Mouse (Mus musculus) CH12.LX (cell line): Measurements from ENCODE around the gene Neb. TPM values are rescaled to one million over a fixed set of nuclear protein-coding genes. Genes with fewer than 3 reads are reported as not detected.

Experiments
- DNase-seq: peaks from one replicate; pipeline ENCODE4 v3.0.0-alpha.2; 2013; ENCODE audit errors: extremely low read depth
- H3K27ac ChIP-seq: 2 replicates; pipeline ENCODE4 v1.5.1; 2012; ENCODE audit warnings: low read depth, mild to moderate bottlenecking, control low read depth, moderate library complexity; ENCODE audit not compliant: insufficient read depth
- H3K27me3 ChIP-seq: replicated peaks from 2 replicates; pipeline ENCODE3; 2012; ENCODE audit warnings: inconsistent platforms
- H3K36me3 ChIP-seq, 2 experiments: replicated peaks in 1 of 2; 2 replicates each; pipeline versions ENCODE3 to v1.6.1; 2012; ENCODE audit warnings: inconsistent platforms in 1 of 2, low read length in 1 of 2, mild to moderate bottlenecking in 1 of 2, mixed read lengths in 1 of 2, moderate library complexity in 1 of 2; ENCODE audit not compliant: control insufficient read depth in 1 of 2, insufficient read depth in 1 of 2
- H3K4me1 ChIP-seq, 2 experiments: 2 replicates each; pipeline ENCODE4 v1.6.1; 2012; ENCODE audit warnings: inconsistent platforms in 1 of 2, moderate library complexity in 1 of 2; ENCODE audit not compliant: insufficient read depth in 2 of 2, control insufficient read depth in 1 of 2
- H3K4me2 ChIP-seq: 2 replicates; pipeline ENCODE4 v1.6.1; 2012; ENCODE audit warnings: low read depth, mild to moderate bottlenecking, control low read depth; ENCODE audit not compliant: poor library complexity, insufficient read depth, severe bottlenecking
- H3K4me3 ChIP-seq, 3 experiments: fragments of 150-350 bp in 1 of 3; sonication (generic) in 1 of 3; replicated peaks in 1 of 3; 2 replicates each; pipeline versions ENCODE3 to v1.5.1; 2011 to 2012; ENCODE audit warnings: low read depth in 2 of 3, low read length in 2 of 3, mild to moderate bottlenecking in 2 of 3, moderate library complexity in 2 of 3, control low read depth in 1 of 3, improper control_type of control experiment in 1 of 3, inconsistent platforms in 1 of 3, mixed read lengths in 1 of 3; ENCODE audit not compliant: poor library complexity in 1 of 3
- H3K79me2 ChIP-seq: replicated peaks from 2 replicates; pipeline ENCODE4 v1.6.1; 2012; ENCODE audit warnings: mild to moderate bottlenecking, moderate library complexity; ENCODE audit not compliant: control insufficient read depth, poor library complexity, insufficient read depth, severe bottlenecking; ENCODE audit errors: extremely low read depth
- H3K9ac ChIP-seq: 2 replicates; pipeline ENCODE4 v1.6.1; 2012; ENCODE audit warnings: low read depth, mild to moderate bottlenecking, control low read depth, moderate library complexity; ENCODE audit not compliant: insufficient read depth
- H3K9me3 ChIP-seq: replicated peaks from 2 replicates; pipeline ENCODE3; 2012; ENCODE audit warnings: low read length, inconsistent platforms, mixed read lengths
- BHLHE40 ChIP-seq: IDR thresholded peaks from 2 replicates; pipeline ENCODE4 v1.6.1; 2011; ENCODE audit warnings: mild to moderate bottlenecking, low read depth, low read length, improper control_type of control experiment
- CHD1 ChIP-seq: IDR thresholded peaks from 2 replicates; pipeline ENCODE4 v1.6.1; 2012; ENCODE audit warnings: low read depth, low read length, improper control_type of control experiment, inconsistent platforms
- CHD2 ChIP-seq: IDR thresholded peaks from 2 replicates; pipeline ENCODE4 v1.6.1; 2011; ENCODE audit warnings: low read length, improper control_type of control experiment
- E2F4 ChIP-seq: IDR thresholded peaks from 2 replicates; pipeline ENCODE4 v1.6.1; 2011; ENCODE audit warnings: low read depth, low read length, improper control_type of control experiment; ENCODE audit not compliant: insufficient replicate concordance
- ETS1 ChIP-seq: conservative IDR thresholded peaks from 2 replicates; pipeline ENCODE4 v1.6.1; 2012; ENCODE audit warnings: low read depth, mild to moderate bottlenecking, inconsistent platforms, low read length, improper control_type of control experiment, moderate library complexity
- GABPA ChIP-seq: IDR thresholded peaks from 2 replicates; pipeline ENCODE4 v1.6.1; 2012; ENCODE audit warnings: low read depth, low read length, improper control_type of control experiment, inconsistent platforms; ENCODE audit not compliant: insufficient replicate concordance
- HCFC1 ChIP-seq: IDR thresholded peaks from 2 replicates; pipeline ENCODE4 v1.6.1; 2012; ENCODE audit warnings: low read depth, mild to moderate bottlenecking, inconsistent platforms, low read length, improper control_type of control experiment
- KAT2A ChIP-seq: IDR thresholded peaks from 2 replicates; pipeline ENCODE4 v1.6.1; 2012; ENCODE audit warnings: low read length, improper control_type of control experiment, inconsistent platforms; ENCODE audit not compliant: insufficient replicate concordance
- MAFK ChIP-seq: IDR thresholded peaks from 2 replicates; pipeline ENCODE4 v1.6.1; 2011; ENCODE audit warnings: low read length, improper control_type of control experiment; ENCODE audit not compliant: insufficient replicate concordance
- MAX ChIP-seq: IDR thresholded peaks from 2 replicates; pipeline ENCODE4 v1.6.1; 2011; ENCODE audit warnings: low read length, improper control_type of control experiment
- MAZ ChIP-seq: IDR thresholded peaks from 2 replicates; pipeline ENCODE4 v1.6.1; 2012; ENCODE audit warnings: low read depth, mild to moderate bottlenecking, inconsistent platforms, low read length, improper control_type of control experiment, moderate library complexity
- MXI1 ChIP-seq: IDR thresholded peaks from 2 replicates; pipeline ENCODE4 v1.6.1; 2011; ENCODE audit warnings: mild to moderate bottlenecking, low read depth, low read length, improper control_type of control experiment
- MYC ChIP-seq: IDR thresholded peaks from 2 replicates; pipeline ENCODE4 v1.6.1; 2011; ENCODE audit warnings: low read depth, mild to moderate bottlenecking, improper control_type of control experiment, low read length
- NRF1 ChIP-seq: IDR thresholded peaks from 2 replicates; pipeline ENCODE4 v1.6.1; 2014; ENCODE audit warnings: low read depth, mild to moderate bottlenecking, inconsistent platforms, low read length, improper control_type of control experiment, moderate library complexity
- PAX5 ChIP-seq: IDR thresholded peaks from 2 replicates; pipeline ENCODE4 v1.6.1; 2012; ENCODE audit warnings: low read length, inconsistent platforms, mixed read lengths
- POLR2A ChIP-seq: IDR thresholded peaks from 2 replicates; pipeline ENCODE4 v1.6.1; 2011; ENCODE audit warnings: low read depth, mild to moderate bottlenecking, improper control_type of control experiment, low read length
- POLR2AphosphoS2 ChIP-seq: IDR thresholded peaks from 2 replicates; pipeline ENCODE4 v1.6.1; 2011; ENCODE audit warnings: low read depth, low read length, improper control_type of control experiment
- RCOR1 ChIP-seq: conservative IDR thresholded peaks from 2 replicates; pipeline ENCODE4 v1.6.1; 2012; ENCODE audit warnings: low read depth, mild to moderate bottlenecking, inconsistent platforms, low read length, improper control_type of control experiment
- SIN3A ChIP-seq: IDR thresholded peaks from 2 replicates; pipeline ENCODE4 v1.6.1; 2012; ENCODE audit warnings: low read length, improper control_type of control experiment, inconsistent platforms
- SMC3 ChIP-seq: IDR thresholded peaks from 2 replicates; pipeline ENCODE4 v1.6.1; 2011; ENCODE audit warnings: low read depth, low read length, improper control_type of control experiment
- TCF12 ChIP-seq: IDR thresholded peaks from 2 replicates; pipeline ENCODE4 v1.6.1; 2014; ENCODE audit warnings: low read depth, mild to moderate bottlenecking, inconsistent platforms, low read length, improper control_type of control experiment
- USF1 ChIP-seq: IDR thresholded peaks from 2 replicates; pipeline ENCODE4 v1.6.1; 2014; ENCODE audit warnings: low read depth, mild to moderate bottlenecking, inconsistent platforms, low read length, improper control_type of control experiment
- ZC3H11A ChIP-seq: IDR thresholded peaks from 2 replicates; pipeline ENCODE4 v1.6.1; 2012; ENCODE audit warnings: low read depth, mild to moderate bottlenecking, inconsistent platforms, low read length, improper control_type of control experiment
- ZNF384 ChIP-seq: IDR thresholded peaks from 2 replicates; pipeline ENCODE4 v1.6.1; 2012; ENCODE audit warnings: low read depth, low read length, improper control_type of control experiment, inconsistent platforms
- dilution Hi-C: fragments of 300-500 bp; cut with MboI; formaldehyde crosslinking; loops from 2 replicates; pipeline ENCODE4 v1.14.3; 2020; ENCODE audit warnings: low sequenced_read_pairs; ENCODE audit not compliant: extremely low pct_unique_long_range_greater_than_20kb, extremely low pct_ligation_motif_present
- in situ Hi-C: fragments of 300-500 bp; cut with MboI; formaldehyde crosslinking; loops from 3 replicates; pipeline ENCODE4 v1.14.3; 2019; ENCODE audit warnings: low sequenced_read_pairs, low pct_ligation_motif_present, low pct_unique_long_range_greater_than_20kb, mixed read lengths
- polyA plus RNA-seq: library from polyadenylated mRNA; unstranded; fragments of >175 nt; gene quantifications from 2 replicates; pipeline ENCODE4 v1.2.1, GENCODE M21; 2012; ENCODE audit warnings: low read depth; ENCODE audit not compliant: insufficient read length
- total RNA-seq, 2 experiments: library from RNA; depleted of rRNA; stranded (reverse); fragments of 300-350 nt in 1 of 2; fragments of >200 nt in 1 of 2; gene quantifications; 2 replicates each; pipeline ENCODE4 v1.2.3; 2012 to 2014

The Neb gene
- total and polyA plus RNA-seq, 3 experiments, result 1.5 to 1.8 (median 1.7) TPM

GRCm38 (mm10) chr2:52176537-52176936, 201.7 kb downstream of the Neb start:
- dilution Hi-C loops (no loop called here), in situ Hi-C loops (no loop called here)
- peak; percentile 27 for DNase-seq
- H3K4me2 ChIP-seq, result no peak overlapping the region
- H3K27me3 ChIP-seq, result no peaks in the 10 kb centered on the region
- H3K4me3 ChIP-seq, result no peak overlapping the region
- TF ChIP-seq KAT2A (no peak), MXI1 (no peak), SIN3A (no peak), ETS1 (no peak), HCFC1 (no peak), MAFK (no peak), USF1 (no peak), GABPA (no peak), ZC3H11A (no peak), MAZ (no peak), NRF1 (no peak), CHD1 (no peak), MYC (no peak), TCF12 (no peak), POLR2AphosphoS2 (no peak), SMC3 (no peak), MAX (no peak), PAX5 (no peak), RCOR1 (no peak), E2F4 (no peak)
- H3K79me2 ChIP-seq, result no peaks in the 10 kb centered on the region
- H3K27ac ChIP-seq, result no peak overlapping the region
- H3K4me1 ChIP-seq, result peaks cover 6 to 45% of the 10 kb centered on the region in 2 experiments; a peak in 3 of 4 replicates
- no peaks in the 10 kb centered on the region for H3K9me3 ChIP-seq
- H3K9ac ChIP-seq, result no peak overlapping the region
- H3K36me3 ChIP-seq, result no peaks in the 10 kb centered on the region

DNA sequence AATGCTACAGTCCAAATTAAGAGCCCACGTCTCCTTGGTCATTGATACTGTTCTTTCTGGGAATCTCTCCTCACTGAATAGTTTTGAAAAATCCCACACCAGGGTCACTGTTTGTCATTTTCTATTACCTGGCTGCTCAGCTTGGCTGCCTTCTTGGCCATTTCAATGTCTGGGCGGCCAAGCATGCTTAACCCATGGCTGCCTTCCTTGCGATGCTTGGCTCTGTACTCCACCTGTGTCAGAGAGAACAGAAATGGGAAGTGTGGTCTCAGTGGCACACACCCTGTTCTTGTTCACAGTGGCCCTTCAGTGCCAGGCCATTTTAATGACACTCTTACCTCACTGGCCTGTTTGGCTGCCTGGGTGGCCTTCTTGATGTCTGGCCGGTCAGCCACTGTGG, 203.3 kb downstream of the Neb start:
- no peaks in the 10 kb centered on the region for H3K36me3 ChIP-seq
- no peak overlapping the region for H3K27ac ChIP-seq
- no peaks in the 10 kb centered on the region for H3K79me2 ChIP-seq
- H3K9me3 ChIP-seq, result no peaks in the 10 kb centered on the region
- H3K4me1 ChIP-seq, result peaks cover 6 to 42% of the 10 kb centered on the region in 2 experiments; a peak in 3 of 4 replicates
- H3K4me2 ChIP-seq, result no peak overlapping the region
- H3K27me3 ChIP-seq, result no peaks in the 10 kb centered on the region
- H3K4me3 ChIP-seq, result no peak overlapping the region
- H3K9ac ChIP-seq, result no peak overlapping the region
- in situ Hi-C loops, result no loop called here
- no peak for DNase-seq
- dilution Hi-C loops, result no loop called here
- TF ChIP-seq POLR2A (no peak), CHD2 (no peak), ZNF384 (no peak), GABPA (no peak), ZC3H11A (no peak), BHLHE40 (no peak)
